Mouse (Mus musculus) embryonic fibroblast, embryonic 13.5 days (primary cell): ENCODE results near the gene Slc25a42. TPM values are rescaled to one million over a fixed set of nuclear protein-coding genes. Genes with fewer than 3 reads are reported as not detected.

Experiments
- H3K27ac ChIP-seq: 2 replicates; pipeline ENCODE4 v1.5.1; 2012; ENCODE audit warnings: low read length, control low read depth, inconsistent platforms; ENCODE audit not compliant: insufficient read depth
- H3K4me1 ChIP-seq: 2 replicates; pipeline ENCODE4 v1.6.1; 2011; ENCODE audit warnings: low read length; ENCODE audit not compliant: control insufficient read depth, insufficient read depth
- H3K4me3 ChIP-seq: 2 replicates; pipeline ENCODE4 v1.5.1; 2011; ENCODE audit warnings: mild to moderate bottlenecking, control low read depth, low read length; ENCODE audit not compliant: insufficient read depth
- CTCF ChIP-seq: IDR thresholded peaks from 2 replicates; pipeline ENCODE4 v1.5.1; 2011; ENCODE audit warnings: mild to moderate bottlenecking, control low read depth, low read length, moderate library complexity, borderline replicate concordance; ENCODE audit not compliant: insufficient read depth
- POLR2A ChIP-seq: IDR thresholded peaks from 2 replicates; pipeline ENCODE4 v1.6.1; 2011; ENCODE audit warnings: low read depth, mild to moderate bottlenecking, control low read depth, low read length, moderate library complexity
- polyA plus RNA-seq: library from polyadenylated mRNA; stranded (reverse); fragments of >200 nt; gene quantifications from 2 replicates; pipeline ENCODE4 v1.2.4, GENCODE M21; 2011; ENCODE audit warnings: low read depth; ENCODE audit not compliant: missing spikeins, insufficient read length

Slc25a42 gene
- polyA plus RNA-seq, 1 experiment = 5.3 TPM

DNA sequence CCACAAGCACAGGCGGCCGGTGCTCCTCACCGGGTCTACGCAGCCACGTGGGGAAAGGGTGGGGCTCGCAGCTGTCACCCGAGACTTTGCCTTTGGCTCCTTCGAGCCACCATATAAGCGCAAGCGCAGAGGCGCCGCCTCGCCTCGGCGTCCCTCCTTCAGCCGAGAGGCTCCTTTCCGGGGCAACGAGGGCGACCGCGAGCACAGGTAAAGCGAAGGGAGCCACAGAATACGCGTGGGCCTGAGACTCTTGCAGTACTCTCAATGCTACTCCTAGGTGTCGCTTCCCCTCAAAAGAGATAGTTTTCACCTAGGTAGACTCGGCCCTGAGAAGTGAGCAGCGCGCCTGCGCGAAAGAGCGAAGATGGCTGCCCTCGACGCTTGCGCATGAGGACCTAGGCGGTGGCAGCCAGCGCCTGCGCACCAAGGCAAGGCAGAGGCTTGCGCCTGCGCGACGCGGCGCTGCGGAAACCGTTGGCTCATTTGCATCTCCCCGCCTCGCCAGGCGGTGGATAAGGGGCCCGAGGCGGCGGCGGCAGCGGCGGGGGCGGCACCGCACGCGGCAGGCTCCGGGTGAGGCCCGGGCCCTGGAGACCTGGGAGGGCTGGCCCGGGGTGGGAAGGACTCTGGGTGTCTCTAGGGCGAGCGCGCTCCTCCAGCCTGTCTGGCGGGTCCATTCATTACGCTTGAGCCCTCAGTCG is 22.1 kb upstream of the Slc25a42 start, which contains the start of the genes Sugp2 and Armc6:
TSS of gene Sugp2 (plus strand) at position 147 of the 701 bp plus-strand sequence.
TSS of gene Armc6 (minus strand) at position 387 of the 701 bp plus-strand sequence.
- Histone ChIP-seq H3K27ac (peak within 1 kb of the TSS; percentile 77), H3K4me1 (peaks cover 6% of the 10 kb centered on the region), H3K4me3 (peak within 1 kb of the TSS; percentile 95)
- TF ChIP-seq POLR2A (peak; percentile 76), CTCF (no peak)

DNA sequence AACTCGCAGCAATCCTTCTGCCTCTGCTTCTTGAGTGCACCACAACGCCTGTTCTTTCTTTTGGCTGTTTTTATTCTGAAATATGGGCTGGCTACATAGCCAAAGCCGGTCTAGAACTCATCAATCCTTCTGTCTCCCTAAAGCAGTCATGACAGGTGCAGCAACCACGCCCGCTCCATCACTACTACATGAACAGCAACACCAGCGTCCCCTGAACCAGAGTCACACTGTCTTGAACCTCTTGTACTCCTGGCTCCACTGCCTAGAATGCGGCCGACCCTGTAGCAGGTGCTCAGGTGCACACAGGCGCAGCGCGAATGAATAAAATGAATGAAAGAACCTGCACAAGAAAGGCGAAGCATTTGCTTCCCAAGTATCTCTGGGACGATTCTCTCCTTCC is 21.5 kb upstream of the Slc25a42 start:
- Histone ChIP-seq H3K27ac (no peak overlapping the region), H3K4me1 (peaks cover 6% of the 10 kb centered on the region), H3K4me3 (peak overlapping the region; percentile 65)
- TF ChIP-seq POLR2A (no peak), CTCF (no peak)

DNA sequence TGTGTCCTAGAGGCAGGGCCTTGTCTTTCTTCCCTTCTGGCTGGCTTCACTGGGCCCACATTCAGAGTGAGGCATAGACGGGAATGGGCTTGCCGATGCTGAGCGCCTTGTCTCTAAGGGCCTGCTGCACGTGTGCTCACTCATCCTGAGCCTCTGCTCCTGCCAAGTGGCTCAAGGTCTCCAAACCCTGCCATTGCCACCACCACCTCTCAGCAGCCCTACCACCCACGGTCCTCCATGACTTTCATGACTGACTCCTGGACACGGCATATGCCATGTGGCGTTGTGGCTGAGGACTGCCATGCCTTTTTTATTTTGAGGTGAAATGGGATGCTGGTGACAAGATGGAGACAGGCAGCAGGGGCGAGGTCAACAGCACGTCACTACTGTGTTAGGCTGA is 18.7 kb upstream of the Slc25a42 start:
- Histone ChIP-seq H3K4me1 (peaks cover under 1% of the 10 kb centered on the region), H3K4me3 (no peak overlapping the region), H3K27ac (no peak overlapping the region)
- no peak for TF ChIP-seq CTCF
- TF ChIP-seq POLR2A = no peak

DNA sequence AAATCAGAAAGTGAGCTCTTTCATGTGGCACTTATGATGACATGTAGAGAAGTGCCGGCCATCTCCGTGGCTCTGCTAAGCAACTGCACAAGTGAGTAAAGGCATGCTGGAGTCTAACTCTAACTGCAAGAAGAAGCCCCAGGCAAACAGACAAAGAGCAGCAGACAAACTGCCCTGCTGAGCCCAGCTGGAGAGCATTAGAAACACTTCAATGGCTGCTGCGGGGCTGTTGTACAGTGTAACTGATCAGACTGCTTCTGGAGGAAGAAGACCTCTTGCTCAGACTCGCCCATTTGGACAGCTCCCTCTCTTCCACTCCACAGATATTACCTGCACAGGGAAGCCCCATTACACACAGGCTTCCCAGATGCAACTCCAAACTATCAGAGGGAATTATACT is 15.9 kb upstream of the Slc25a42 start:
- H3K4me1 ChIP-seq = no peaks in the 10 kb centered on the region
- no peak for TF ChIP-seq CTCF
- no peak for TF ChIP-seq POLR2A
- H3K27ac ChIP-seq = no peak overlapping the region
- H3K4me3 ChIP-seq = no peak overlapping the region

DNA sequence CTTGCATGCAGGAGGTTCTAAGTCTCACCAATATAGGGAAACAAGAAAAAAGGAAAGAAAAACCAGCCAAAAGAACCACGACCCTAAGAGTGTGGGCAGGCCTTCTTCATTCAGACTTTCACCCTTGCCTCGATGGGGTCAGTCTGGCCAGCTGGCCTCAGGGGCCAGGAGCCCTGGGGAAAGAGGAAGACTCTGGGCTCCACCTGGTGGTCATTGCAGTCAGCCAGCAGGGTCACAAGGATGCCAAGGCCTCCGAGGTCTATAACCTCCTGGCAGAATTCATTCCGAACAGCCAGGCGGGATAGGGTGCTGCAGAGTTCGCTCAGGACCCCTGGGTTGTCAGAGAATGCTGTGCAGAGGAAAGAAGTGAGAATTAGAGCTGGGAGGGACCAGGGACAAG is 11.2 kb upstream of the Slc25a42 start:
- no peak overlapping the region for H3K27ac ChIP-seq
- TF ChIP-seq POLR2A (no peak), CTCF (peak; percentile 55)

DNA sequence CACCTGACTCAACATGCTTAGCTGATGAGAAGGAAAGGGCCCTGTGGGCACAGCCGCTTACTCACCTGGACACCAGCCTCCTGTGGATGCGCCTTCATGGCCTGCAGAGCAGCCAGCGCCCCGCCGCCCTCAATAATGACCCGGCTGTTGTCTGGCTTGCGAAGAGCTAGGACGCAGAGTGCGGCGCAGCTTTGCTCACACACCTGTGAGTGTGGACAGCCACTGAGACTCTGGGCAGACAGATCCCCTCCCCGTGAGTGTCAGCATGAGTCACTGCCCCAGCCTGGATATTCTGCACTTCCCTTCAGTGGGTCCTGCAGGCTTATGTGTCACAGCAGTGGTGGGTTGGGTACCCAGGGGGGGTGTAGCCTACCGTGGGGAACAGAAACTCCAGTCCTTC is 9.9 kb upstream of the Slc25a42 start:
- no peaks in the 10 kb centered on the region for H3K4me1 ChIP-seq
- H3K4me3 ChIP-seq = no peak overlapping the region
- H3K27ac ChIP-seq = no peak overlapping the region
- no peak for TF ChIP-seq POLR2A
- TF ChIP-seq CTCF = no peak

More for the DNA sequence above, 11.2 kb upstream of the Slc25a42 start:
- Histone ChIP-seq H3K4me3 (no peak overlapping the region), H3K4me1 (no peaks in the 10 kb centered on the region)

DNA sequence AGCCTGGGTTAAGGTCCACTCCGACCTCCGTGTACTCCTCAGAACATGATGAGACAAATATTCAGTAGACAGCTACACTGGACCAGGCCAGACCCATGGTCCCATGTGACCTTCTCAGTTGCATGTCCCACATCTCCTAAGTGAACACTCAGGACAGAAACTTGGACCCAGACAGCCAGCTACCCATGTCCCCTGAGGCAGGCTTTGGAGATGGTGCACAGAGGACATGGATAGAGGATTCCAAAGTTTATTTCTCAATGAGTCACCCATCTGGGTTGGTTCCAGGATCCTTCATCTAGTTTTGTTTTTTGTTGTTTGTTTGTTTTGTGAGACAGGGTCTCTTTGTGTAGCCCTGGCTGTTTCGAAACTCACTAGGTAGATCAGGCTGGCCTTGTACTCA is 8.8 kb upstream of the Slc25a42 start:
- Histone ChIP-seq H3K4me1 (no peaks in the 10 kb centered on the region), H3K4me3 (no peak overlapping the region), H3K27ac (no peak overlapping the region)
- TF ChIP-seq POLR2A = no peak
- no peak for TF ChIP-seq CTCF

DNA sequence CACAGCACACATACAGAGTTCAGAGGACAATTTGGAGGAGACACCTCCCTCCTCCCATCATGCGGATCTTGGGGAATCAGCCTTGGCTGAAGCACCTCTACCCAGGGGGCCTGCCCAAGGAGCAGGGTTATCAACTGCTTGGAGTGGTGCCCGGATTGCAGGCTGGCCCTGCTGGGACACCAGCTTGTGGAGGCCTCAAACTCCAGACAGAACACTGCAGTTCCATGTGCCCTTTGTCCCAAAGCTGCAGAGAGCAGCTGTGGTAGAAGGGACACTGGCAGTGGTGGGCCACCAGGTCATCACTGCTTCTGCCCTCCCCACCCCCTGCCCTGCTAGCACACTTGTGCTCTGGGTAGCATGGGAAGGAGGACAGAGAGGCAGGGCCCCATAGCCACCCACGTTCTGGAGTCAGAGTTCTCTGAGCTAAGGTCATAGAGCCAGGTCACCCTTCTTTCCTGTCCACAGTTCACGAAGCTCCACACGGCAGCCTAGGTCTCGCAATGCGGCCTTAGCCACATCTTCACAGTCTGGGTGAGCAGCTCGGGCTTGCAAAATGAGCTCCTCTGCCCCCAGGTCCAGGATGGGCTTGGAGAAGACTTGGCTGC is 8.2 kb upstream of the Slc25a42 start:
- H3K27ac ChIP-seq = no peak overlapping the region
- TF ChIP-seq CTCF (no peak), POLR2A (no peak)
- no peaks in the 10 kb centered on the region for H3K4me1 ChIP-seq
- H3K4me3 ChIP-seq = no peak overlapping the region

DNA sequence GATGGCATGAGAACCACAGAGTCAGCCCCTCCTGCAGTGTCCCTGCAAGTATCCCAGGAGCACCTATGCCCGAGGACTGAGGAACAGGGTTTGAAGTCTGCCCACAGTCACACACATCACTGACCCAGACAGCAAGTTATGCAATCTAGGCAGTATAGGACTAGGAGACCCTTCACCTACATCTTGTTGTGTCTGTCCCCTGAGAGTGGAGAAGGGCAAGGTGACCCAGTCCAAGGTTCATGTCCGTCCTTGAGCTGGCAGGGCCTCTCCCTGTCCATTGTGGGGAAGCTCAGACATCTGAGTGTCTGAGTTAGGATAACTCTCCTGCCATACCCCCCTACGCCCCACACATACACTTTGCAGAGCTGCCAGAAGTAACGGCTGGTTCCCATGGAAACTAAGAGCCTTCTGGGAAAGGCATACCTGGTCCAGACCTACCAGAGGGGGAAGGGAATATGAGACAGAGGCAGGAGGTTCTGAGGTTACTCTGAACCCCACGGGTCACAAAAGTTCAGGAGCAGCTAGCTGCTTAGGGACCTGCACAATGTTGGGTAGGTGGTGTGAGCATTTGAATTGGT is 7.1 kb upstream of the Slc25a42 start:
- Histone ChIP-seq H3K4me3 (no peak overlapping the region), H3K4me1 (no peaks in the 10 kb centered on the region), H3K27ac (no peak overlapping the region)
- TF ChIP-seq POLR2A = no peak

DNA sequence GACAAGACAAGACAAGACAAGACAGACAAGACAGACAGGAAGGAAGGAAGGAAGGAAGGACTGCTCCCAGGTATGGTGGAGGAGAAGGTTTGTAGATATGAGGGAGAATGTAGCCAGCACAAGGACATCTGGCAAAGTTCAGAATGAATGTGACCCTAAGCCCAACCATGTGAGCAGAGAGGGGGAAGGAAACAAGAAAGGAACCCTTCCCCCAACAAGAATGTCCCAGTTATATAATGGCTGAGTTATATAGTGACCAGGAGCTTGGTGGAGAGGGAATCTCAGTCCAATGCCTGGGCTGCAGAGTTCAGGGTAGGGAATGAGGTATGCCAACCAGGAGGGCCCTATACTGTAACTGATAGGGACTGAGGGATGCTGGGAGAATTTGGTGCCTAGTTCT is 5.3 kb upstream of the Slc25a42 start:
- Histone ChIP-seq H3K4me1 (no peaks in the 10 kb centered on the region), H3K27ac (no peak overlapping the region), H3K4me3 (no peak overlapping the region)
- TF ChIP-seq POLR2A = no peak
- no peak for TF ChIP-seq CTCF
